Mouse (Mus musculus) liver, embryonic 15.5 days (tissue): Measurements from ENCODE around the gene Map3k3. TPM values are rescaled to one million over a fixed set of nuclear protein-coding genes. Genes with fewer than 3 reads are reported as not detected.

Experiments used
- ATAC-seq: fragments of 200-750 bp; cut with Nextera tagmentation; 2 replicates; pipeline ENCODE4 v1.8.0; 2017; ENCODE audit warnings: moderate number of reproducible peaks, mild to moderate bottlenecking, moderate library complexity; ENCODE audit not compliant: insufficient read depth
- H3K27ac ChIP-seq: fragments of 300-500 bp; sonication (generic); replicated peaks from 2 replicates; pipeline ENCODE4 v1.5.1; 2015; ENCODE audit warnings: mild to moderate bottlenecking, inconsistent platforms
- H3K27me3 ChIP-seq: fragments of 300-500 bp; sonication (generic); 2 replicates; pipeline ENCODE4 v1.6.1; 2015; ENCODE audit warnings: mild to moderate bottlenecking, inconsistent platforms
- H3K36me3 ChIP-seq: fragments of 300-500 bp; sonication (generic); replicated peaks from 2 replicates; pipeline ENCODE4 v1.6.1; 2015; ENCODE audit warnings: moderate library complexity, mild to moderate bottlenecking, inconsistent platforms
- H3K4me1 ChIP-seq: fragments of 300-500 bp; sonication (generic); replicated peaks from 2 replicates; pipeline ENCODE4 v1.6.1; 2015; ENCODE audit warnings: inconsistent platforms
- H3K4me2 ChIP-seq: fragments of 300-500 bp; sonication (generic); 2 replicates; pipeline ENCODE4 v1.6.1; 2015; ENCODE audit warnings: moderate library complexity, mild to moderate bottlenecking, inconsistent platforms
- H3K4me3 ChIP-seq: fragments of 300-500 bp; sonication (generic); replicated peaks from 2 replicates; pipeline ENCODE4 v1.5.1; 2015; ENCODE audit warnings: mild to moderate bottlenecking, inconsistent platforms
- H3K9ac ChIP-seq: fragments of 300-500 bp; sonication (generic); 2 replicates; pipeline ENCODE4 v1.6.1; 2015; ENCODE audit warnings: moderate library complexity, mild to moderate bottlenecking, inconsistent platforms
- H3K9me3 ChIP-seq: fragments of 300-500 bp; sonication (generic); replicated peaks from 2 replicates; pipeline ENCODE4 v1.6.1; 2016; ENCODE audit warnings: inconsistent platforms
- whole genome bisulfite sequencing: fragments of 180-500 bp; shearing (Covaris S2); methylation state at CpG from one replicate; pipeline ENCODE4 v1.1.7; 2015; ENCODE audit warnings: mixed read lengths; ENCODE audit not compliant: insufficient replicate concordance; 5-methylcytosine and 5-hydroxymethylcytosine counted together
- polyA plus RNA-seq: library from polyadenylated mRNA; unstranded; fragments of >200 nt; fragmentation: Nextera tagmentation; extraction: Ambion mirVana; gene quantifications from 2 replicates; pipeline ENCODE4 v1.2.1, GENCODE M21; 2015

The Map3k3 gene
- polyA plus RNA-seq, 1 experiment from 2014 or later = 5.2 TPM

- peaks cover 37% of the 10 kb centered on the region for H3K27me3 ChIP-seq
- H3K4me2 ChIP-seq = peak overlapping the region; percentile 93
- peak; percentile 18 for ATAC-seq
- H3K4me3 ChIP-seq = peak overlapping the region; percentile 69
- peak overlapping the region; percentile 84 for H3K27ac ChIP-seq
- peaks cover 16% of the 10 kb centered on the region for H3K36me3 ChIP-seq
- H3K4me1 ChIP-seq = peaks cover 60% of the 10 kb centered on the region
- H3K9me3 ChIP-seq = no peaks in the 10 kb centered on the region
- H3K9ac ChIP-seq = peak overlapping the region; percentile 66
- under 1% methylated on average over 23 of the region's 25 CpGs for WGBS
Measured at GRCm38 (mm10) chr11:106159216-106159920, 75.0 kb downstream of the Map3k3 start.

- peak; percentile 59 for ATAC-seq
- Histone ChIP-seq H3K4me2 (peak overlapping the region; percentile 93), H3K9me3 (no peaks in the 10 kb centered on the region), H3K4me3 (peak overlapping the region; percentile 69), H3K36me3 (0 out of 2 replicates have a peak, but pooled peaks cover 13% of the 10 kb centered on the region), H3K4me1 (peaks cover 52% of the 10 kb centered on the region), H3K27me3 (peaks cover 37% of the 10 kb centered on the region), H3K9ac (peak overlapping the region; percentile 66), H3K27ac (peak overlapping the region; percentile 84)
- WGBS = under 1% methylated on average over 101 of the region's 106 CpGs
Measured at GRCm38 (mm10) chr11:106159921-106160840, 75.8 kb downstream of the Map3k3 start.

- H3K9me3 ChIP-seq = no peaks in the 10 kb centered on the region
- peak within 1 kb of the TSS; percentile 93 for H3K4me2 ChIP-seq
- peak; percentile 9; the same call in 1 of the 2 replicates for ATAC-seq
- WGBS = 33% methylated on average over 22 of the region's 22 CpGs
- H3K27ac ChIP-seq = peak within 1 kb of the TSS; percentile 84
- peak within 1 kb of the TSS; percentile 66 for H3K9ac ChIP-seq
- H3K27me3 ChIP-seq = peaks cover 37% of the 10 kb centered on the region
- H3K36me3 ChIP-seq = 0 out of 2 replicates have a peak, but pooled peaks cover 13% of the 10 kb centered on the region
- H3K4me3 ChIP-seq = peak within 1 kb of the TSS; percentile 69
- H3K4me1 ChIP-seq = peaks cover 46% of the 10 kb centered on the region
Measured at GRCm38 (mm10) chr11:106160841-106161721, 76.7 kb downstream of the Map3k3 start, which contains the start of the genes Gm10840 and Limd2. Gm10840 (plus strand) TSS chr11:106160850. Limd2 (minus strand) TSS chr11:106160860.

- Histone ChIP-seq H3K9me3 (no peaks in the 10 kb centered on the region), H3K36me3 (0 out of 2 replicates have a peak, but pooled peaks cover 10% of the 10 kb centered on the region), H3K4me1 (peaks cover 39% of the 10 kb centered on the region), H3K4me2 (no peak overlapping the region), H3K9ac (no peak overlapping the region), H3K27me3 (peaks cover 37% of the 10 kb centered on the region), H3K27ac (no peak overlapping the region), H3K4me3 (no peak overlapping the region)
- ATAC-seq = no peak
- WGBS = 70% methylated on average over 2 of the region's 2 CpGs
Measured at GRCm38 (mm10) chr11:106162237-106162636, 77.8 kb downstream of the Map3k3 start.

GRCm38 (mm10) chr11:106163546-106163945 is 79.1 kb downstream of the Map3k3 start:
- H3K4me2 ChIP-seq = no peak overlapping the region
- H3K4me1 ChIP-seq = peaks cover 39% of the 10 kb centered on the region
- H3K36me3 ChIP-seq = peaks cover 13% of the 10 kb centered on the region; the same call in 1 of the 2 replicates
- 66% methylated on average over 4 of the region's 4 CpGs for WGBS
- H3K9me3 ChIP-seq = no peaks in the 10 kb centered on the region
- H3K9ac ChIP-seq = no peak overlapping the region
- H3K27me3 ChIP-seq = peaks cover 31% of the 10 kb centered on the region
- ATAC-seq = no peak
- no peak overlapping the region for H3K4me3 ChIP-seq
- H3K27ac ChIP-seq = peak overlapping the region; percentile 60

GRCm38 (mm10) chr11:106164601-106165180 is 80.3 kb downstream of the Map3k3 start:
- Histone ChIP-seq H3K36me3 (peaks cover 13% of the 10 kb centered on the region; the same call in 1 of the 2 replicates), H3K4me2 (no peak overlapping the region), H3K27me3 (peaks cover 20% of the 10 kb centered on the region), H3K9ac (no peak overlapping the region), H3K9me3 (no peaks in the 10 kb centered on the region), H3K4me3 (no peak overlapping the region), H3K4me1 (peaks cover 27% of the 10 kb centered on the region), H3K27ac (0 out of 2 replicates have a peak overlapping the region, but pooled peaks have one; percentile 38)
- ATAC-seq = no peak
- WGBS = 75% methylated on average over 16 of the region's 16 CpGs

- no peak for ATAC-seq
- Histone ChIP-seq H3K36me3 (peaks cover 16% of the 10 kb centered on the region; the same call in 1 of the 2 replicates), H3K9ac (no peak overlapping the region), H3K27me3 (no peaks in the 10 kb centered on the region), H3K9me3 (no peaks in the 10 kb centered on the region), H3K4me2 (no peak overlapping the region; the same call in 1 of the 2 replicates), H3K4me3 (no peak overlapping the region), H3K27ac (no peak overlapping the region; the same call in 1 of the 2 replicates), H3K4me1 (peaks cover 10% of the 10 kb centered on the region; the same call in 1 of the 2 replicates)
- 48% methylated on average over 5 of the region's 5 CpGs for WGBS
Measured at GRCm38 (mm10) chr11:106167435-106167834, 83.0 kb downstream of the Map3k3 start.

- Histone ChIP-seq H3K27me3 (no peaks in the 10 kb centered on the region), H3K9ac (no peak overlapping the region), H3K9me3 (no peaks in the 10 kb centered on the region), H3K27ac (no peak overlapping the region), H3K4me3 (no peak overlapping the region), H3K36me3 (peaks cover 13% of the 10 kb centered on the region; the same call in 1 of the 2 replicates), H3K4me1 (peaks cover 35% of the 10 kb centered on the region), H3K4me2 (no peak overlapping the region)
- ATAC-seq = no peak
- WGBS = 72% methylated on average over 7 of the region's 7 CpGs
Measured at GRCm38 (mm10) chr11:106170807-106171206, 86.4 kb downstream of the Map3k3 start.

GRCm38 (mm10) chr11:106173228-106173627 is 88.8 kb downstream of the Map3k3 start:
- no peak overlapping the region for H3K4me2 ChIP-seq
- peaks cover 47% of the 10 kb centered on the region for H3K4me1 ChIP-seq
- no peak overlapping the region for H3K4me3 ChIP-seq
- no peaks in the 10 kb centered on the region for H3K27me3 ChIP-seq
- no peak overlapping the region for H3K9ac ChIP-seq
- H3K27ac ChIP-seq = no peak overlapping the region
- H3K9me3 ChIP-seq = no peaks in the 10 kb centered on the region
- WGBS = 74% methylated on average over 2 of the region's 2 CpGs
- no peak for ATAC-seq
- 0 out of 2 replicates have a peak, but pooled peaks cover 3% of the 10 kb centered on the region for H3K36me3 ChIP-seq

- Histone ChIP-seq H3K27me3 (no peaks in the 10 kb centered on the region), H3K9ac (no peak overlapping the region), H3K27ac (no peak overlapping the region), H3K4me3 (no peak overlapping the region), H3K4me1 (peaks cover 55% of the 10 kb centered on the region), H3K9me3 (no peaks in the 10 kb centered on the region), H3K36me3 (0 out of 2 replicates have a peak, but pooled peaks cover 3% of the 10 kb centered on the region), H3K4me2 (no peak overlapping the region)
- 72% methylated on average over 5 of the region's 5 CpGs for WGBS
- ATAC-seq = no peak
Measured at GRCm38 (mm10) chr11:106174372-106174771, 90.0 kb downstream of the Map3k3 start.
